Mouse (Mus musculus): ENCODE data around the gene Col4a3bp. TPM values are rescaled to one million over a fixed set of nuclear protein-coding genes. Genes with fewer than 3 reads are reported as not detected.

Col4a3bp gene
- polyA plus RNA-seq, 1 experiment from 2014 or later: 11.0 TPM

- WGBS: 74% methylated on average over 9 of the region's 9 CpGs
- H3K27me3 ChIP-seq: no peaks in the 10 kb centered on the region
- no peak overlapping the region for H3K4me2 ChIP-seq
- H3K27ac ChIP-seq: no peak overlapping the region
- H3K9ac ChIP-seq: no peak overlapping the region
- no peaks in the 10 kb centered on the region for H3K4me1 ChIP-seq
- no peaks in the 10 kb centered on the region for H3K9me3 ChIP-seq
- H3K36me3 ChIP-seq: no peaks in the 10 kb centered on the region
- no peak for ATAC-seq (ENCODE audit: insufficient number of reproducible peaks, low FRiP score, low TSS enrichment, low read depth)
- no peak overlapping the region for H3K4me3 ChIP-seq
Measured at GRCm38 (mm10) chr13:96680163-96681087, 138.0 kb downstream of the Col4a3bp start.

GRCm38 (mm10) chr13:96681088-96681620 is 138.7 kb downstream of the Col4a3bp start:
- H3K4me2 ChIP-seq: no peak overlapping the region
- H3K36me3 ChIP-seq: no peaks in the 10 kb centered on the region
- H3K27ac ChIP-seq: no peak overlapping the region
- H3K9me3 ChIP-seq: no peaks in the 10 kb centered on the region
- no peak overlapping the region for H3K9ac ChIP-seq
- no peak for ATAC-seq (ENCODE audit: insufficient number of reproducible peaks, low FRiP score, low TSS enrichment, low read depth)
- H3K4me3 ChIP-seq: no peak overlapping the region
- H3K27me3 ChIP-seq: no peaks in the 10 kb centered on the region
- no peaks in the 10 kb centered on the region for H3K4me1 ChIP-seq

- H3K27me3 ChIP-seq: no peaks in the 10 kb centered on the region
- H3K4me1 ChIP-seq: no peaks in the 10 kb centered on the region
- no peak for ATAC-seq (ENCODE audit: insufficient number of reproducible peaks, low FRiP score, low TSS enrichment, low read depth)
- 73% methylated on average over 5 of the region's 5 CpGs for WGBS
- no peak overlapping the region for H3K4me2 ChIP-seq
- no peaks in the 10 kb centered on the region for H3K9me3 ChIP-seq
- H3K4me3 ChIP-seq: no peak overlapping the region
- no peaks in the 10 kb centered on the region for H3K36me3 ChIP-seq
- no peak overlapping the region for H3K27ac ChIP-seq
- no peak overlapping the region for H3K9ac ChIP-seq
Measured at GRCm38 (mm10) chr13:96684779-96685178, 142.4 kb downstream of the Col4a3bp start.

GRCm38 (mm10) chr13:96687261-96687660 is 144.8 kb downstream of the Col4a3bp start:
- no peak overlapping the region for H3K4me3 ChIP-seq
- no peak overlapping the region for H3K9ac ChIP-seq
- H3K36me3 ChIP-seq: no peaks in the 10 kb centered on the region
- H3K27me3 ChIP-seq: no peaks in the 10 kb centered on the region
- H3K27ac ChIP-seq: no peak overlapping the region
- no peaks in the 10 kb centered on the region for H3K4me1 ChIP-seq
- WGBS: 90% methylated on average over 9 of the region's 9 CpGs
- ATAC-seq (ENCODE audit: insufficient number of reproducible peaks, low FRiP score, low TSS enrichment, low read depth): no peak
- no peaks in the 10 kb centered on the region for H3K9me3 ChIP-seq
- H3K4me2 ChIP-seq: no peak overlapping the region

Other genes with a start within 250 kb of the Col4a3bp start
- 12.6 and 14.1 TPM in 2 replicates for gene Poc5, start 154.3 kb upstream of the Col4a3bp start, polyA plus RNA-seq (2015; fragmentation: Nextera tagmentation; extraction: Ambion mirVana)
- gene Ankdd1b, start 71.4 kb upstream of the Col4a3bp start, polyA plus RNA-seq (2015; fragmentation: Nextera tagmentation; extraction: Ambion mirVana): 0.10 and 0.71 TPM in 2 replicates
- gene Gm17622, start 51.9 kb upstream of the Col4a3bp start, polyA plus RNA-seq (2015; fragmentation: Nextera tagmentation; extraction: Ambion mirVana): not detected in 2 replicates
- gene Polk, start within 50 bp of the Col4a3bp start, polyA plus RNA-seq (2015; fragmentation: Nextera tagmentation; extraction: Ambion mirVana): 9.5 TPM in 2 replicates
- gene Hmgcr, start 128.3 kb downstream of the Col4a3bp start, polyA plus RNA-seq (2015; fragmentation: Nextera tagmentation; extraction: Ambion mirVana): 53.8 and 58.9 TPM in 2 replicates
- not detected in 2 replicates for gene Ankrd31, start 205.7 kb downstream of the Col4a3bp start, polyA plus RNA-seq (2015; fragmentation: Nextera tagmentation; extraction: Ambion mirVana)